Mouse (Mus musculus) cerebral cortex, adult 2 months (tissue): Measurements from ENCODE around the gene Cnbp.

Experiments
- WGBS: fragments of 180-500 bp; shearing (Covaris S2); methylation state at CpG from one replicate; pipeline ENCODE4 v1.1.7; 2018; 5-methylcytosine and 5-hydroxymethylcytosine counted together

Gene Cnbp

DNA sequence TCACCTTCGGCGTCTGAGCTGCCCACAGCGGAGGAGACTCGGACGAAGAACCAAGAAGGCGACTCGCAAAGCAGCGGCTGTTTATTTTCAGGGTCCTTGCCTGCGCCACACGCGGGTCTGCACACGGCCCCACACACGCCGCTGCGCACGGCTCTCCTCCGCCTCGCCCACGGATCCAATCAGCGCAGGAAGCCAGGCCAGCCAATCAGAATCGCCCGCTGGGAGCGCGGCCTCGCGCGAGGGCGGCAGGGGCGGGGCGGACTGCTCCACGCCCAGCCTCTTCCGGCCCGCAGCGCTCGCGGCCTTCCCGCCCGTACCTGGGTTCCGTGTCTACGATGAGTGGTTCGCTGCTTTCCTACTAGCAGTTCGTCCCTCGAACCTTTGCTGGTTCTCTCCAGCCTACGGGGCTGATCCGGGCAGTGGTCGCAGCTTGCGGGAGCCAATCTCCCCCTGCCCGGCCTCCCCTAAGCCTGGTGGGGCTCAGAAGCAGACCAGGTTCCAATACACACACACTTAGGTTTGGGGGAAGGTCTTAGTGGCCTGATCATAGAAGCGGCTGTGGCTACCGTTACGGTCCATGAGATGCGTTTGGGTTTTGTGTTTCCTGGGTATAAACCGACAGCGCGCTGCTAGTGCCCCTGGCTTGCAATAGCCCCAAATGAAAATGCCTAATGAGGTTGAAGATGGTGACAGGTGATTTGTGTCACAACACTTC lies at the start of gene Cnbp:
TSS of gene Cnbp (minus strand) at position 207 of the 715 bp plus-strand sequence.
- WGBS: under 1% methylated on average over 55 of the region's 55 CpGs

DNA sequence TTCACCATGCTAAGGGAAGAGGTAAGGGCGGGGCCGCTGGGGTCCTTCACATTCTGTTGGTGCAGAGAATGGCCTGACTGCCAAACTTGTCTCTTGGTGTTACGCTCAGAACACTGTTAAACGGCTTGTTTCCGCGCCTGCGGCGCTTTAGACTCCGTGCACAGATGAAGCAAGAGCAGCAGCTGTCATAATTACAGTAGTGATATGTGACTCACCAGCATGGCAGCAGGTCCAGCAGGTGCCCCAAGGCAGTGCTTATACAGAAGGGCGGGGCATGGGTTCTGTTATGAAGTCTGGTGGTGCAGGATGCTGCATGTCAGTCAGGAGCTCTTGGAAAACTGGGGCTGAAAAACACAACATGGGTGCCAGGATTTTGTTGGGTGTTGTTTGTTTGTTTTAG lies 47.1 kb upstream of the Cnbp start:
- 80% methylated on average over 10 of the region's 10 CpGs for WGBS

DNA sequence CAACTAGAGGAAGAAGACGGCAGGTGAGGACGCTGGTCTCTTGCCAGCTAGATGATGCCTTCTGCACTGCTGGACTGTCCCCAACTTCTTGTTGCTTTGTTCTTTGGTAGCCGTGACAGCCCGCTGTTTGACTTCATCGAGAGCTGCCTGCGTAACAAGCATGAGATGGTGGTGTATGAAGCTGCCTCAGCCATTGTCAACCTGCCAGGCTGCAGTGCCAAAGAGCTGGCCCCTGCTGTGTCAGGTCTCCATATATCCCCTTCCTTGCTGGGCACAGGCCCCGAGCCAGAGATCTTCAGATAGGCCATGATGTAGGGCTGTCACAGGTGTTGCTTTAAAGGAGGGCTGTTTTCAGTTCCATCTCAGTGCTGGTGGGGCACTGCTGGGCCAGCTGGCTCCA lies 43.0 kb upstream of the Cnbp start:
- 75% methylated on average over 7 of the region's 7 CpGs for WGBS

DNA sequence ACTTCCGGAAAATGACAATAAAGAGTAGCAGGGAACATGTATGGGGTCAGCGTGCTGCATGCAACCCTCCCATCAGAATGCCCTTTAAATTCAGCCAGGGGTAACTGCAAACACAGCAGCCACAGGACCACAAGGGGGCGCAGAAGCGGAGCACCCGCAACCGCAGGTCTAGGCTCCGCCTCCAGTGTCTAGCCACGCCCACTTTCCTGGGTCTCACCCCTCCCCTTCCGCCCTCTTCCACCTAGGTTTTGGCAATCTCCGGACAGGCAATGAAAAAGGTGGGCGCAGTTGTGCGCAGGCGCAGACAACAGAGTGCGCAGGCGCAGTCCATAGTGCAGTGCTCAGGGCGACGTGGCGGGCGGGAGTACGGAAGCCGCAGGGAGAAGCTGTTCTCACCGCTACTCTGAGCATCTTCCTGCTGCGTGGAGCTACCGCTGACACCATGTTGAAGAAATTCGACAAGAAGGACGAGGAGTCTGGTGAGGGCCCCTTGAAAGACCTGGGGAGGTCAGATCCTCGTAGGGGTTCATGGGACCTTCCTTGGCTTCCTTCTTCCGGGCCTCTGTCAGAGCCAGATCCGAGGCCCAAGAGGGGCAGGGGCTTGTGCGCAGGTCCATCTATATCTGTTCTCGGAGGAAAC lies 36.8 kb upstream of the Cnbp start, which contains the start of gene Copg1:
TSS of gene Copg1 (plus strand) at position 221 of the 640 bp plus-strand sequence.
- WGBS: under 1% methylated on average over 31 of the region's 31 CpGs

DNA sequence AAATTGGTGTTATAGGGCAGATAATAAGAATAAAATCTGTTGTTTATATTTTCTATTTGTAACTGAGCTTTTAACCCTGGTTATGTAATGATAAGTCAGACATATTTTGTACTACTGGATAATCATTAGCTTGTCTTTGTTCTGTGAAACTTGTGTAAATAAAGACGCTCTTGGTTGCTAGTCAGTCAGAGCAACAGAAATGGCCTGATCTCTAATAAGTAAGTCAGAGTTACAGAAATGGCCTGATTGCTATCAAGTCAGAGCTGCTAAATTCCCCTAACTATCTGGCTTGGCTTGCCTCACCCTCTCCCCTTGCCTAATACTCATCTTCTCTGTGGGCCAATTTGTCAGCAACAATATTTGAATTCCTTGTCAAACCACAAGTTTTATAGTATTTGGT lies 35.8 kb upstream of the Cnbp start:
- 93% methylated on average over 1 of the region's 1 CpGs for WGBS

DNA sequence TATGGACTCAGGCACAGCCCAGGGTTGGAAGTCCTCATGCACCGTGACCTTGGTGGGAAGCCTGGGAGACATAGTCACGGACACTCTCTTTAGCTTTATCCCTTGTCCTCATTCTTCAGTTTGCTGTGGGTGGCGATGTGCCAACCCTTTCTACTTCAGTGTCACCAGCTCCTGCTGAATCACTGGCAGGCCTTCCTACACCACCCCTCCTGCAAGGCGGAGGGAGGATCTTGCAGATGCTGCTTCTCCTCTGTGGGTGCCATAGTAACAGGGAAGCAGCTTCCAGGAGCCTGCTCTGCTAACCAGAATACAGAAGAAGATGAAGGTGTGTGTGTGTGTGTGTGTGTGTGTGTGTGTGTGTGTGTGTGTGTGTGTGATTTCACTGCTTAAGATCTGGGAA lies 31.9 kb upstream of the Cnbp start:
- WGBS: 33% methylated on average over 4 of the region's 4 CpGs

DNA sequence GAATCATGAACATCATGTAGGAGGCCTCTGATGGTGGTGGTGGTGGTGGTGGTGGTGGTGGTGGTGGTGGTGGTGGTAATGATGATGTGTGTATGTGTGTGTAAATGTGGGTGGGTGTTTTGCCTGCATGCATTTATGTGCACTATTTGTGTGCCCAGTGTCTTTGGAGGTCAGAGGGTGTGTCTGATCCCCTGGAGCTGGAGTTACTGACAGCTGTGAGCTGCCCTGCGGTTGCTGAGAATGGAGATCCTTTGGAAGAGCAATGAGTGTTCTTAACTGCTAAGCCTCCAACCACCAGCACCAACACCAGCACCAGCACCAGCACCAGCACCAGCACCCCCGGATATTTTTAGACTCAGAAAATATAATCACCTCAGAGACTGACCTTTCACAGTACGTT lies 31.3 kb upstream of the Cnbp start:
- 70% methylated on average over 3 of the region's 3 CpGs for WGBS

DNA sequence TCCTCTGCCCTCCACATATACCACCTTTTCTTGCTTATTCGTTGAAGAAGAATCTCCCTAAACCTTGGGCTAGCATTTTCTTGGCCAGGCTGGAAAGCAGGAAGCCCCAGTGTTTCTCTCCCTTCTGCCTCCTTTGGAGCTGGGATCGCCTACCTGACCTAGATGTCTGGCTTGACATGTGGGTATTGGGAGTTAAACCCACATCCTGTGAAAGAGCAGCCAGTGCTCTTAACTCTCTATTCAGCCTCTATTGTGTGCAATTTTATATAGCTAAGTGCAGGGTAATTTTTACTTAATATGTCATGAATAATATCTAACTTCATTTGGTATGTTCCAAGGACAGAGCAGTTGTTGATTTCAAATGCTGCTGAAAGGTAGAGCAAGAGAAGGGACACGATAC lies 28.7 kb upstream of the Cnbp start:
- 84% methylated on average over 3 of the region's 3 CpGs for WGBS

DNA sequence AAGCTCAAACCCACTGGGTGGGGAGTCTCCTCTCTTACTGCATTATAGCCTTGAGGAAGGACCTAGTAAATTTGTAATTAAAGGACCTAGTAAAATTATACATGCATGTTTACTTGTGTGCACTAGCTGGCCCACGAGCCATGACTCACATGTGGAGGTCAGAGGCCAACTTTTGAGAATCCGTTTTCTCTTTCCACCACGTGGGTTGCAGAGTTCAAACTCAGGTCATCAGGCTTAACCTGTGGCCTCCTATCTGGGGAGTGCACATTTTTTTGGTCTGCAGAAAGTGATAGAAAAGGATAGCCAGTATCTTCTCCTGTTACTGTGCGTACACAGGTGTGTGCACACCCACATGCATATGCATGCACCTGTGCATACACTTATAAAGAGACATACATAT lies 28.1 kb upstream of the Cnbp start:
- 74% methylated on average over 4 of the region's 4 CpGs for WGBS

DNA sequence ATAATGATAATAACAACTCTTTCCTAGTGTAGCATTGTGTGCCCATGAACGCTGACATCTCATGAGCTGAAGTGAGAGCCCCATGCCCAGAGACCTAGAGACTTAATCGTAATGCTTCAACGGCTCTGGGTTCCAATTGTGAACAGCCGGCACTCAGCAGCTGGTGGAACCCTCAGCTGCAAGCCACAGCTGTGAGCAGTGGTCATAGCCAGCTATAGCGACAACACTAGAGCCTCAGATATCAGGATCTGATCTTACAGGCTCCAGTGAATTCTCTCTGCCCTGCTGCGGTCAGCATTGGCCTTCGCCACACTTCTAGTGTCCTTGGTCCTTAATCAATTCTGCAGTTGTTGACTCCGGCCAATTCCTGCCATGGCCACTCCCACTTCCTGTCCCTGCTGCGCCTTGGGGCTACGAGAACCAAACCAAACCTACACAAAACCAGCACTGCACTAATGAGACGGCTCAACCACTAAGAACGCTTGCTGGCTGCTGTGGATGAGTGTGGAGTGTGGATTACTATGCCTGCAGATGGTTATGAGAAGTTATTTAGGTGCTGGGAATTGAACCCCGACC lies 25.2 kb upstream of the Cnbp start:
- 75% methylated on average over 13 of the region's 13 CpGs for WGBS

DNA sequence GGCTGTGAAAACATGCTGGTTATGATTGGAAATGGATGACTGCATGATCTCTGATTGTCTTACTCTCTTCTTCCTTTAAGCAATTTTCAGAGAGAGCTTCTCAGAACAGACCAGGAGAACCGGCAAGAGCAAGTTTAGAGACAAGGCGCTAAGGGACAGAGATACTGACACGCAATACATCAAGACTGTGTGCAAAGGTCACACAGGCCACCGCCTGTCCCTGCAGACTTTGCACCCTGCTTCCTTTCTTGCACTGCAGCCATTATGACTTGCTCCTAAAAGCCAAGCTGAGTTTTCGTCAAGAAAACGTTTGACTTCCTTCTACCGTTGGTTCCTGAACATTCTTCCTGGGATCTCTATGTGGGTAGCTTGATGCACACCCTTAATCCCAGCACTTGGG lies 24.7 kb upstream of the Cnbp start:
- WGBS: 88% methylated on average over 7 of the region's 7 CpGs

DNA sequence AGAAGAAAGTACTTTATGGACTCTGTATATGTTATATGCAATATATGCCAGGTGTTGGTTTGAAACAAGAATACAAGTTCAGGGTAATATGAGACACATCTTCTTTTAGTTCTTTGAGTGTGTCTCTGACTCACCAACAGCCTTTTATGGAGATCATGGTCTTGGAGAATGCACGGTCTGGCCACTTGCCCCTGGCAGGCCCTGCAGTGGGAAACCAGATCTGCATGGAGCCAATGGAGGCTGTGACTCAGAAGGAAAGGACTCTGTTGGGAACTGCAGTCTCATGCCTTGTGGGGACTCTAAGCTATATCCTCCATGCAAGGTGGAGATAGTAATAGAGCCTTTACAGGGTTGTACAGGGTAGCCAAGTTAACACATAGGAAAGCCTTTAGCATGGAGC lies 24.2 kb upstream of the Cnbp start:
- WGBS: 66% methylated on average over 1 of the region's 1 CpGs

DNA sequence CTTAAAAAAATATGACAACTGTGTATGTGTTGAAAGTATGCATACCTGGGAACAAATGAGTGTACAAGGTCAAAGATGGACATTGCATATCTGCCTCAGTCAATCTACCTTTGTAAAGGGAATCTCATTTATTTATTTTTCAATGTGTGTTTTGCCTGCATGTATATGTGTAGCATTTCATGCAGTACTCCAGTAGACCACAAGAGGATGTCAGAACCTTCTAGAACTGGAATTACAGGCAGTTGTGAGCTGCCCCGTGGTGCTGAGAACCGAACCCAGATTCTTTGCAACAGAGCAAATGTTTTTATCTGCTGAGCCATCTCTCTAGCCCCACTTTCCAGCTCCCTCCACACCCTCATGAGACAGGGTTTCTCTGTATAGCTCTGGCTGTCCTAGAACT lies 23.1 kb upstream of the Cnbp start:
- 98% methylated on average over 2 of the region's 2 CpGs for WGBS

DNA sequence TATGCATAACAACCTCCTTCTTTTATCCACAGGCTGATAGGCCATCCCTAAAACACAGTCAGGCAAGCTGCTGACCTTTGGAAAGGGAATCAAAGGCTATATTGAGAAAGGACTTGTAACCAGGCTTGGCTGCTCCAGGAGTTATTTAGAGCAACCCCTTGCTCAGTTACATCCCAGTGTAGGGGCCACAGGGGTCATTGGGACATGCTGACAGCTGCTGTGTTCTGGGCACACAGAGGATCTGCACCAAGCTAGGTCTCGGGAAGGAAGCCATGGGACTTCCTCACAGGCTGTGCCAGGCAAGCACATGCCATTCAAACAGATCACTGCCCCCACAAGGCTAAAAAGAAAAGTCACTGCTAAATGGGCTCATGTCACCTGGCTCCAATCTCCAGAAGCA lies 22.2 kb upstream of the Cnbp start:
- 41% methylated on average over 1 of the region's 1 CpGs for WGBS

DNA sequence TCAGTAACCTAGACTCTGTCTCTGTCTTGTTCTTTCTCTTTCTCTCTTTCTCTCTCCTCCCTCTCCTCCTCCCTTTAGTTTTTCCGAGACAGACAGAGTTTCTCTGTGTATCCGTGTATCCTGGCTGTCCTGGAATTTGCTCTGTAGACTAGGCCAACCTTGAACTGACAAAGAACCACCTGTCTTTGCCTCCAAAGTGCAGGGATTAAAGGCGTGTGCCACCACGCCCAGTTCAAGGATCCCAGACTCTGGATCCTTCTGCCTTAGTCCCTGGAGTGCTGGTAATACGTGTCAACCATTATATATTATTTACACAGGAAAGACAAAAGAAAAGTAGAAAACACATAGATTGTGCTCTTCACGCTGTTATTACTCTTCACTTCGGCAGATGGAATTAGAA lies 20.3 kb upstream of the Cnbp start:
- 91% methylated on average over 7 of the region's 7 CpGs for WGBS

DNA sequence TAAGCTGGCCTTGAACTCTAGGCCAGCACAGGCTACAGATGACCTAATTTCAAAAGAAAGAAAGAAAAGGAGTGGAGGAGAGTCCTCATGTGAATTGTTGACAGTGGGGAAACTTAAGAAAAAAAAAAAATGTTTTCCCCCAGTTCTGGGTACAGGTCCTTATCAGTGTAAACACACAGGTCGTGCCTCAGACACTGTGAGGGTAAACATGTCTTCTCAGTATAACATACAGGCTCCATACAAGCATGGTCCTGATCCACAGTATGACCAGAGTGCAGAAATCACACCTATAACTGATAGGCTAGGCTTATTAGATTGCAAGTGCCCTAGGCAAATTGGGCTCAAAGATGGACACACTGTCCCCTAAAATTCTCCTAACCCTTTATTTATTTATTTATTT lies 19.5 kb upstream of the Cnbp start:
- WGBS: 75% methylated on average over 1 of the region's 1 CpGs

DNA sequence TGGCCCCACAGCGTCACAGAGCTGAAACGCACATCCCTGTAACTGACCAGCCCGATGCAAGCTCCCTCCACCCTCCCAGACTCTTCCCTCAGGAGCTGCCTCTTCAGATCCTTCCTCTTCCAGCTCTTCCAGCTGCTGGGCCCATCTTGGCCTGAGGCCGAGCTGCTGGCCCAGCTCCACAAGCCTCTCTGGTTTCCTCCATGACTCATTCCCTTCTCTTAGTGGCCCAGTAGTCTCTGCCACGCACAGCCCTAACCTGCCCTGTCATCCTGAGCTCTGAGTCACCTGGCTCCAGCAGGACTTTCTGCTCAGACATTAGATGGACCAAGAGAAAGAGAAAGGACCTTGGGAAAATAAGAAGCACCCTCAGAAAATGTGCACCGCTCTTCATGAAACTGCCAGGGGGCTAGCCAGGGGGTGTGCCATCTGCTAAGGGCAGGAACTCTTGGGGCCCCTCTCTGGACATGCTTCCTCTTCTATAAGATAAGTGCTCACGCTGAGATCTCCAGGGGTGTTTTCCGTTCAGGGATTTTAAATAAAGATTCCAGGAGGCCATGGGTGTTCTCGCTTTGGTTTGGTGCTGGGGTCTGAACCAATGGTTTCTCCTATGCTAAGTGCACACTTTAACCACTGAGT lies 18.1 kb upstream of the Cnbp start:
- WGBS: 62% methylated on average over 9 of the region's 9 CpGs

DNA sequence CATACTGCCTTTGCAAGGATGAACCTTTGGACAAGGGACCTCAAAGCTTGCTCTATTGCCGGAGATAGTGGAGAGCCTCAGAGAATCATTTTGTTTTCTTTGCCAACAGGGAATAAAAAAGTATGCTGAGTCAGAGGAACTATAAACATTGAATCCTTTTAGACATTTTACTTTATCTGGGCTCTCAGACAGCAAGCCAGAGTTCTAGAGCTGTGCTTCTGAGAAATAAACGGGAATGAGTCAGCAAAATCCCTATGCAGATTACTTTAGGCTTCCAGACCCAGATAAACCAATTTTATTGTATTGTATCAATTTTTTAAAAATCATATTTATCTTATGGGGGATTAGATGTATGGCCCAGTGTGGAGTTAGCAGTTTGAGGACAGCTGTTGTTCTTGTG lies 16.4 kb upstream of the Cnbp start:
- 30% methylated on average over 2 of the region's 2 CpGs for WGBS

DNA sequence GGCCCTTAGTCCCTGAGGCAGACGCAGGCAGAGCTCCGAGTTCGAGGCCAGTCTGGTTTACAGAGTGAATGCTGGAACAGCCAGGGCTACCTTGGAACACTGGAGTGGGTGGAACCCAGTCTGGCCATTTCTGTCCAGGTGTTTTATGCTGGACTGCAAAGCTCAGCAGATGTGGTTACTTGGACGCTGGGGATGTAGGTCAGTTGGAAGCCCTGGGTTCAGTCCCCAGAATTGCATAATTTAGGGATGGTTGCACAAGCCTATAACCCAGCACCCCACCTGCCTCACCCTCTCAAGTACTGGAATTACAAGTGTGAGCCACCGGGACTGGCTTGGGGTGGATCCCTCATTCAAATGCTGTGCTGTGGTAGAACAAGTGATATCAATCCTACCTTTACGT lies 15.3 kb upstream of the Cnbp start:
- WGBS: 92% methylated on average over 6 of the region's 6 CpGs

DNA sequence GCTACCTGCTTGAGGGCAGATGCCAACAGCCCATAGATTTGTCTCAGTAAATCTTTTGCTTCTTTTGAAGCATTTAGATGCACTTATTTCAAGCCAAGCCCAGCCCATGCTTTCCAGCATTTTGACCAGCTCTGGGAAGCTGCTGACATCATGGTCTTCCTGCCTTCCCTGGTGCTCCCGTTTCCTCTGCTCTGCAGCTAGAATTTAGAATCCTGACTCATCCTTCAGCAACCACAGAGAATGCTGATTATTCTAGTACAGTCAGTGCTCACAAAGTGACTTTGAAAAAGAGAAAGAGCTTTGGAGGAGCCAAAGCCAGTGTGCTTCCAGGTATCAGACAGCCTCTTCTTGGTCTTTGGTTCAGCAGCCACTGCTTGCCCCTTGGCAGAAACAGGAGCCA lies 6.2 kb upstream of the Cnbp start:
- 5% methylated on average over 1 of the region's 1 CpGs for WGBS

DNA sequence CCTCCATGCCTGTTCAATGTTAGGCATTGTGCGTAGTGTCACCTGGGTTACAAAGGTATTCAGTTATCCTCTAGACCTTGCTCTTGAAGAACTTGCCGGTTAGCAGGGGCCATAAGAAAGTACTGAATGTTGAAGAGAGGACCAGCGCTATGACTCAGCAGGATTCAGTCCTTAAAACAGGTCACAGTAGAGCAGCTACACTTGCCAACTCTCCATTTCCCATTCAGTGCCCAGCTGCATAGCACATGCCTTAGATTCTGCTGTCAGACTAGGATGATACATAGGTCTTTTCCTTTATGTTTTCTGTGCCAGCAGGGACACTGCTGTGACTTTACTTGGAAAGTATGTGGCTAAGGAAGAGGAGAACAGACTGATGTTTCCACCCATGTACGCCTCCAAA lies 2.5 kb upstream of the Cnbp start:
- 83% methylated on average over 4 of the region's 4 CpGs for WGBS

DNA sequence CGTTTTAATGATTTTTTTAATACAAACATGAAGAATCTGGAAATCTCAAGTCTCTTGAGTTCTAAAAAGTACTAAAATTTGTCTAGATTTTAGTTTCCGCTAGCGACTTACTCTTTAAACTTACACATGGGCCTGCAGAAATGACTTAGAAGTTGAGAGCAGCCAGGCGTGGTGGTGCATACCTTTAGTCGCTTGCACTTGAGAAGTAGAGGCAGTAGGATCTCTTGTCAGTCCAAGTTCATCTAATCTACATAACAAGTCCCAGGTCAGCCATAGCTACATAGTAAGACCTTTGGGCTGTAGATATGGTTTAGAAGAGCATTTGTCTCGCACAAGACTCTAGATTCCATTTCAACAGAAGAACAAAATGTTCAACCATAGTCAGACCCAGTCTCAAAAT lies 965 bp upstream of the Cnbp start:
- WGBS: 88% methylated on average over 6 of the region's 6 CpGs
